Mouse (Mus musculus) intestine, postnatal 0 days (tissue): ENCODE data around the gene Lin37. TPM values are rescaled to one million over a fixed set of nuclear protein-coding genes. Genes with fewer than 3 reads are reported as not detected.

Experiments used
- ATAC-seq: fragments of 200-750 bp; cut with Nextera tagmentation; 2 replicates; pipeline ENCODE4 v1.8.0; 2017; ENCODE audit warnings: mild to moderate bottlenecking, moderate TSS enrichment, moderate library complexity
- H3K27ac ChIP-seq: fragments of 300-500 bp; sonication (generic); 2 replicates; pipeline ENCODE4 v1.5.1; 2014; ENCODE audit warnings: mild to moderate bottlenecking, low read depth, low read length, moderate library complexity
- H3K27me3 ChIP-seq: fragments of 300-500 bp; sonication (generic); replicated peaks from 2 replicates; pipeline ENCODE4 v1.6.1; 2014; ENCODE audit warnings: low read length, mixed read lengths; ENCODE audit not compliant: control insufficient read depth, insufficient read depth
- H3K36me3 ChIP-seq: fragments of 300-500 bp; sonication (generic); 2 replicates; pipeline ENCODE4 v1.6.1; 2014; ENCODE audit warnings: mild to moderate bottlenecking, moderate library complexity; ENCODE audit not compliant: control insufficient read depth, insufficient read depth
- H3K4me1 ChIP-seq: fragments of 300-500 bp; sonication (generic); replicated peaks from 2 replicates; pipeline ENCODE4 v1.6.1; 2014; ENCODE audit warnings: antibody characterized with exemption, low read length, mixed read lengths; ENCODE audit not compliant: control insufficient read depth, insufficient read depth
- H3K4me2 ChIP-seq: fragments of 300-500 bp; sonication (generic); replicated peaks from 2 replicates; pipeline ENCODE4 v1.6.1; 2014; ENCODE audit warnings: low read depth, mild to moderate bottlenecking, moderate library complexity
- H3K4me3 ChIP-seq: fragments of 300-500 bp; sonication (generic); 2 replicates; pipeline ENCODE4 v1.5.1; 2014; ENCODE audit warnings: low read depth, low read length
- H3K9ac ChIP-seq: fragments of 300-500 bp; sonication (generic); 2 replicates; pipeline ENCODE4 v1.6.1; 2014; ENCODE audit warnings: mild to moderate bottlenecking, low read depth, low read length
- H3K9me3 ChIP-seq: fragments of 300-500 bp; sonication (generic); 2 replicates; pipeline ENCODE4 v1.6.1; 2016; ENCODE audit warnings: mixed run types; ENCODE audit not compliant: control insufficient read depth
- CTCF ChIP-seq: sonication (generic); IDR thresholded peaks from 2 replicates; pipeline ENCODE4 v1.5.1; 2016; ENCODE audit warnings: low read depth, mild to moderate bottlenecking, control low read depth, antibody characterized with exemption, moderate library complexity
- WGBS: fragments of 180-500 bp; shearing (Covaris S2); extraction: QIAGEN DNeasy Blood & Tissue Kit; methylation state at CpG from one replicate; pipeline ENCODE4 v1.1.7; 2014; 5-methylcytosine and 5-hydroxymethylcytosine counted together
- polyA plus RNA-seq: library from polyadenylated mRNA; unstranded; fragments of >200 nt; fragmentation: Nextera tagmentation; extraction: Ambion mirVana; gene quantifications from 2 replicates; pipeline ENCODE4 v1.2.1, GENCODE M21; 2015

Gene Lin37
- polyA plus RNA-seq, 1 experiment from 2014 or later, result 31.4 TPM

DNA sequence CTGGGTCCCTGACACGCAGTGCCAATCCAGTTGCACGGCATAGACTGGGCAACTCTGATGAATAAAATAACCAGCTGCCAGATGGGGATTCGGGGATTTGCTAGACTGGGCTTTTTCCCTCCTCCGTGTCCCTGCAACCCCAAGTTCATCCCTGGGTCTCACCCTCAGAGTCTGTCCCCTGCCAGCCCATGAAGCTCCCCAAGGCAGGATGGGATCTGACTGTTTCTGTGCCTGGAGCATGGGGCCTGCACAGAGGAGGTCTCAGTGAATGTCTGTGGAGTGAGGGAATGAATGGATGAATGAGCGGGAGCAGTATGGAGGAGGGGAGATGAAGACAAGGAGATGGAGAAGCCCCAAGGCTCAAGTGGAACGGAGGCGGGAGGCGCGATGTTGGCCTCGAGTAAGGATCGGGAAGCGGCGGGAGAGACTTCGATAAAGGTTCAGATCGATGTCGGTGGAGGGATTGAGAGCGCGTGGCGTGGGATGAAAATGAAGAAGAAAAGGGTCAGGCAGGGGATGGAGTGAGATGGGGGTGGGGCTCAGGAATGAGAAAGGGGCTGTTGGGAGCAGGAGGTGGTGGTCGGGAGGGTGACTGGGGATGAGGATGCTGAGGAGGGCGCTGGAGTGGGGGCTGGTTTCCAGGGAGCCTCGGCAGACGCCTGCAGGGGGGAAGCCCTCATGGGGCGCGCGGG is 25.6 kb downstream of the Lin37 start:
- 19% methylated on average over 23 of the region's 26 CpGs for WGBS
- Histone ChIP-seq H3K27me3 (no peaks in the 10 kb centered on the region), H3K9me3 (no peaks in the 10 kb centered on the region), H3K4me2 (peak overlapping the region; percentile 97), H3K4me3 (peak overlapping the region; percentile 75), H3K36me3 (peaks cover 14% of the 10 kb centered on the region), H3K27ac (no peak overlapping the region), H3K4me1 (peaks cover 3% of the 10 kb centered on the region; the same call in 1 of the 2 replicates), H3K9ac (peak overlapping the region; percentile 37; the same call in 1 of the 2 replicates)
- TF ChIP-seq CTCF, result no peak
- ATAC-seq, result no peak; the same call in 1 of the 2 replicates

DNA sequence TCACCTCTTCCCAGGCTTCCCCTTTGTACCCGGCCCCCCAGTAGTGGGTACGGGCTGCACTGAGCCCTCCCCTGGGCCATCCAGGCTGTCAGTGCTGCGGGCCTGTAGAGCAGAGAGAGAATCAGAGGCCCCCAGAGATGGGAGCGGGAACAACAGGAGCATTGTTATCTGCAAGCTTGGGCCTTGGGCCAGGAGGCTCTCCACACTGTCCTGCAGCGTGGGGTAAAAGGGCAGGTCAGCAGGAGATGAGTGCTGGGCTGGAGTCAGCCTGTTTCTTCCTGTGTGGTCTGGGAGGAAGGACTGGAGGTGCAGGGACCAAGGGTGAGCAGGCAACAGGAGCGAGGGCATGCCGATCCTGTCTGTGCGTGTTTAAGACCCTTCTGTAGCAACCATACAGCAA is 26.7 kb downstream of the Lin37 start:
- no peak for ATAC-seq
- 48% methylated on average over 8 of the region's 8 CpGs for WGBS
- H3K9ac ChIP-seq, result no peak overlapping the region

DNA sequence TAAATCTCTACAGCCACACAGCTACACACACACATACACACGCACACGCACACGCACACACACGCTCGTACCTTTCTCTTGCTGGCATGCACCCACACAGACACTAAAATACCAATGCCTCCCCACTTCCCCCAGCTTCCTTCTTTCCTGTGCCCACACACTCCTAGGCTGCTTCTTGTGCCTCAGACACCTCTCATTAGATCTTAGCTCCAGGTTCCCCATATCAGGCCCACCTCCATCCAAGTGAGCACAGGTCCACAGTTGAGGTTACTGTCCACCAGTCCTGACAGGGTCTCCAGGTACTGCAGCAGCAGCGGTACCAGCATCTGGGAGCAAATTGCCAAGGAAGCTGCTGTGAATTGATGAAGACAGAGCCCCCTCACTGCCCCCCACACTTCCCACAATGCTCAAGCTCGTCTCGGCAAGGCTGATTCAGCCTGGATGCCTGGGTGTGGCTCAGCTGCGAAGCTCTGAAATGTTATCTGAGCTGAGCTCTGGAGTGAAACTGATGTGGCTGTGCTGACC is 28.3 kb downstream of the Lin37 start:
- no peak for TF ChIP-seq CTCF
- Histone ChIP-seq H3K4me1 (peaks cover 3% of the 10 kb centered on the region; the same call in 1 of the 2 replicates), H3K36me3 (peaks cover 25% of the 10 kb centered on the region), H3K4me3 (no peak overlapping the region), H3K27ac (0 out of 2 replicates have a peak overlapping the region, but pooled peaks have one; percentile 1), H3K27me3 (no peaks in the 10 kb centered on the region), H3K9me3 (no peaks in the 10 kb centered on the region), H3K4me2 (no peak overlapping the region), H3K9ac (no peak overlapping the region)
- WGBS, result 77% methylated on average over 9 of the region's 9 CpGs
- ATAC-seq, result no peak

More for the DNA sequence above, 26.7 kb downstream of the Lin37 start:
- H3K4me3 ChIP-seq, result no peak overlapping the region
- H3K4me2 ChIP-seq, result no peak overlapping the region
- no peaks in the 10 kb centered on the region for H3K27me3 ChIP-seq
- no peaks in the 10 kb centered on the region for H3K9me3 ChIP-seq
- H3K27ac ChIP-seq, result no peak overlapping the region
- no peak for TF ChIP-seq CTCF
- peaks cover 25% of the 10 kb centered on the region for H3K36me3 ChIP-seq
- H3K4me1 ChIP-seq, result peaks cover 3% of the 10 kb centered on the region; the same call in 1 of the 2 replicates

DNA sequence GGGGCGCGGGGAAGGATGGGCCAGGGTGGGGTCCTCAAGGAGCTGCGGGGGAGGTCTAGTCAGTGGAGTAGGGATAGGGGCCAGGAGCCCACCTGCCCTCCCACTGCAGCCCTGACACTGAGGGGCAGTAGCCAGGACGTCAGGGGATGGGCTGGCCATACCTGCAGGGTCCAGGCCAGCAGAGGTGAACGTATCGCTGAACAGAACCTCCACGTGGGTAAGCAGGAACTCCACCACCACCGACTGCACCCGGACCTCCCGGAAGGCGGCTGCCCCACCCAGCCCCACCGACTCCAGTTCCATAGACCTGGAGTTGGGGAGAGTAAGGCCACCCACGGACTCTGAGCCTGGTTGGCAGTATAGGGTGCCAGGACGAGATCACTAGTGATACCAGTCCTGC is 32.7 kb downstream of the Lin37 start:
- WGBS, result 84% methylated on average over 14 of the region's 14 CpGs
- H3K4me3 ChIP-seq, result no peak overlapping the region
- H3K9me3 ChIP-seq, result no peaks in the 10 kb centered on the region
- H3K27ac ChIP-seq, result no peak overlapping the region
- peaks cover 41% of the 10 kb centered on the region for H3K36me3 ChIP-seq
- no peak for ATAC-seq
- TF ChIP-seq CTCF, result no peak
- no peaks in the 10 kb centered on the region for H3K4me1 ChIP-seq
- no peak overlapping the region for H3K4me2 ChIP-seq
- H3K9ac ChIP-seq, result no peak overlapping the region
- no peaks in the 10 kb centered on the region for H3K27me3 ChIP-seq

DNA sequence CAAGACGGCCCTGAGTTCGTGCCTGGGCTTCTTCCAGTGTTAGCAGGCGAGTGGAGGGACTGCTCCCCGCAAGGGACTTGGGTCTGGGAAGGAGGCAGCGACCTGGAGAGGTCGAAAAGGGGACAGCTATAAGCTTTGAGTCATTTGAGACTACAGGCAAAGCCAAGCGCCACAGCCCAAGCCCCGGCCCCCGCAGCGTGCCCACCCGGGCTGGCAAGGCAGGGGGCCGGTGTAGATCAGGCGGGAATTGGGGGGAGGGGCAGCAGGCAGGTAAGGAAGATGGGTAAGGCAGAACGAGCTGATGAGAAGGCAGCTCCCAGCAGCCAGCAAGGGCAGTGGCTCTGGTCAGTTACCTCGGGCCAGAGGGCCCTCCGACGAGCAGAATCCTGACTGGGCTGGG is 33.2 kb downstream of the Lin37 start:
- H3K4me3 ChIP-seq, result peak overlapping the region; percentile 1
- peaks cover 41% of the 10 kb centered on the region for H3K36me3 ChIP-seq
- H3K4me1 ChIP-seq, result no peaks in the 10 kb centered on the region
- H3K9ac ChIP-seq, result peak overlapping the region; percentile 35; the same call in 1 of the 2 replicates
- ATAC-seq, result no peak
- peak overlapping the region; percentile 60 for H3K4me2 ChIP-seq
- no peaks in the 10 kb centered on the region for H3K27me3 ChIP-seq
- H3K27ac ChIP-seq, result peak overlapping the region; percentile 16; the same call in 1 of the 2 replicates
- WGBS, result 34% methylated on average over 17 of the region's 17 CpGs
- no peaks in the 10 kb centered on the region for H3K9me3 ChIP-seq
- TF ChIP-seq CTCF, result no peak

DNA sequence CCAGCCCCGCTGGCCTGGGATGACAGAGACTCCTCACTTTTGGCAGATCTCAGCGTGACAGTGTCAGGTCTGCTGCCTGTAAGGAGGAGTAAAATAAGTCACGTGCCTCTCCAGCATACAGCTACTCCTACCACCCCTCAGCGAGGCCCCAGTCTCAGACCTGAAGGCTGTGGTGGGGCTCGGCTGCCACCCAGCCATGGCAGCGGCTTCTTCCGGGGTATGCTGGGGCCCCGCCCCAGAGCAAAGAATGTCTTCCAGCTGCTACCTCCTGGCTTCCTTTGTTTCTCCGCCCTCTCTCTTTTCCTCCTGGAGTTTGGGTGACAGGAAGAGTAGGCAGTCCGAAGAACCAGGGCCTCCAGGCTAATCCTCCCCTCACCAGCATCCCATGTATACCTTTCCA is 33.7 kb downstream of the Lin37 start:
- Histone ChIP-seq H3K4me2 (peak overlapping the region; percentile 60), H3K9me3 (no peaks in the 10 kb centered on the region), H3K27ac (peak overlapping the region; percentile 16; the same call in 1 of the 2 replicates), H3K4me3 (peak overlapping the region; percentile 1), H3K4me1 (no peaks in the 10 kb centered on the region), H3K9ac (peak overlapping the region; percentile 35; the same call in 1 of the 2 replicates), H3K27me3 (no peaks in the 10 kb centered on the region), H3K36me3 (peaks cover 41% of the 10 kb centered on the region)
- 19% methylated on average over 10 of the region's 10 CpGs for WGBS
- TF ChIP-seq CTCF, result no peak
- no peak for ATAC-seq
